ENCODE assay signal across 18 mouse cellular contexts in genomic region chr5:66244043-66244660, GRCm38 (mm10). TPM values are rescaled to one million over a fixed set of nuclear protein-coding genes. Genes with fewer than 3 reads are reported as not detected.
DNase-seq lines count a peak whose midpoint lies in the region; ATAC-seq lines count a peak whose summit lies in the region.
"Had no signal": no experiment of that assay in that cellular context is flagged by ENCODE, and none has a peak within 500 bp of the region (broad histone marks: within the 10 kb centered on the region; RNA-seq: fewer than 3 reads in every experiment).

No protein-coding gene starts in this region.

- no peak overlapping the region for H3K4me2 ChIP-seq in embryonic facial prominence, embryonic 11.5 days (ENCODE audit: low read depth, low read length)
- H3K4me2 ChIP-seq in hindbrain, embryonic 12.5 days (replicated peaks) = no peak overlapping the region
- 0 out of 2 replicates have a peak overlapping the region, but pooled peaks have one; percentile 8 for H3K4me2 ChIP-seq in midbrain, embryonic 15.5 days
- H3K4me2 ChIP-seq: heart, embryonic 15.5 days; intestine, embryonic 15.5 days; liver, embryonic 15.5 days; stomach, embryonic 15.5 days had no signal

- H3K4me1 ChIP-seq in embryonic facial prominence, embryonic 11.5 days (ENCODE audit: control insufficient read depth, insufficient read depth, low read length) = no peaks in the 10 kb centered on the region
- H3K4me1 ChIP-seq in hindbrain, embryonic 12.5 days = peaks cover 11% of the 10 kb centered on the region
- peaks cover 10% of the 10 kb centered on the region for H3K4me1 ChIP-seq in midbrain, embryonic 15.5 days
- H3K4me1 ChIP-seq: heart, embryonic 15.5 days; intestine, embryonic 15.5 days; liver, embryonic 15.5 days; stomach, embryonic 15.5 days had no signal

- H3K4me3 ChIP-seq in embryonic facial prominence, embryonic 11.5 days (ENCODE audit: low read depth, low read length) = no peak overlapping the region
- no peak overlapping the region for H3K4me3 ChIP-seq in hindbrain, embryonic 12.5 days
- no peak overlapping the region for H3K4me3 ChIP-seq in midbrain, embryonic 15.5 days
- H3K4me3 ChIP-seq: heart, embryonic 15.5 days; intestine, embryonic 15.5 days; liver, embryonic 15.5 days; stomach, embryonic 15.5 days had no signal

- H3K9me3 ChIP-seq in embryonic facial prominence, embryonic 11.5 days (replicated peaks; ENCODE audit: control insufficient read depth, low read length) = no peaks in the 10 kb centered on the region
- no peaks in the 10 kb centered on the region for H3K9me3 ChIP-seq in hindbrain, embryonic 12.5 days (replicated peaks)
- H3K9me3 ChIP-seq in midbrain, embryonic 15.5 days = no peaks in the 10 kb centered on the region
- H3K9me3 ChIP-seq: heart, embryonic 15.5 days; intestine, embryonic 15.5 days; liver, embryonic 15.5 days; stomach, embryonic 15.5 days had no signal

- ATAC-seq in embryonic facial prominence, embryonic 11.5 days (replicated peaks; ENCODE audit: insufficient number of reproducible peaks, low FRiP score, low TSS enrichment, low read depth) = no peak
- ATAC-seq in hindbrain, embryonic 12.5 days (ENCODE audit: low FRiP score) = 0 out of 2 replicates have a peak, but pooled peaks have one; percentile 66
- ATAC-seq in midbrain, embryonic 15.5 days (replicated peaks) = peak; percentile 90
- ATAC-seq in megakaryocyte-erythroid progenitor cell, adult 5-6 weeks (replicated peaks; ENCODE audit: low FRiP score, low TSS enrichment, poor library complexity, severe bottlenecking) = no peak
- ATAC-seq: intestine, embryonic 15.5 days had no signal

- H3K27me3 ChIP-seq in embryonic facial prominence, embryonic 11.5 days (ENCODE audit: control insufficient read depth, insufficient read depth, low read length) = no peaks in the 10 kb centered on the region
- H3K27me3 ChIP-seq in hindbrain, embryonic 12.5 days = no peaks in the 10 kb centered on the region
- H3K27me3 ChIP-seq in midbrain, embryonic 15.5 days (replicated peaks) = no peaks in the 10 kb centered on the region
- H3K27me3 ChIP-seq: heart, embryonic 15.5 days; intestine, embryonic 15.5 days; liver, embryonic 15.5 days; stomach, embryonic 15.5 days had no signal

- DNase-seq in brain, adult 2 months (ENCODE audit: low read depth, low spot score) = peak; percentile 28
- DNase-seq in embryonic facial prominence, embryonic 11.5 days (ENCODE audit: low spot score) = peak; percentile 17
- DNase-seq in layer of hippocampus, postnatal 25 days (ENCODE audit: extremely low spot score in 1 of 2, low spot score in 1 of 2) = no peak
- DNase-seq in natural killer cell, adult 2 months (ENCODE audit: low spot score in 2 of 2) = no peak
- no peak for DNase-seq in frontal cortex, postnatal 36 days (ENCODE audit: low spot score in 2 of 2)
- DNase-seq: cerebellum, adult 11 months; kidney, postnatal 25 days; layer of hippocampus, postnatal 36 days; lung, postnatal 4 days; thymus, postnatal 14 days had no signal

- H3K36me3 ChIP-seq in embryonic facial prominence, embryonic 11.5 days (replicated peaks; ENCODE audit: control insufficient read depth, insufficient read depth, low read depth, low read length) = no peaks in the 10 kb centered on the region
- no peaks in the 10 kb centered on the region for H3K36me3 ChIP-seq in hindbrain, embryonic 12.5 days
- no peaks in the 10 kb centered on the region for H3K36me3 ChIP-seq in midbrain, embryonic 15.5 days (replicated peaks)
- H3K36me3 ChIP-seq: heart, embryonic 15.5 days; intestine, embryonic 15.5 days; liver, embryonic 15.5 days; stomach, embryonic 15.5 days had no signal

- H3K27ac ChIP-seq in embryonic facial prominence, embryonic 11.5 days (replicated peaks; ENCODE audit: low read depth, low read length) = no peak overlapping the region
- H3K27ac ChIP-seq in hindbrain, embryonic 12.5 days = peak overlapping the region; percentile 67
- H3K27ac ChIP-seq in midbrain, embryonic 15.5 days = peak overlapping the region; percentile 73
- H3K27ac ChIP-seq: heart, embryonic 15.5 days; intestine, embryonic 15.5 days; liver, embryonic 15.5 days; stomach, embryonic 15.5 days had no signal

- H3K9ac ChIP-seq in embryonic facial prominence, embryonic 11.5 days (replicated peaks; ENCODE audit: low read length) = no peak overlapping the region
- H3K9ac ChIP-seq in hindbrain, embryonic 12.5 days = no peak overlapping the region
- H3K9ac ChIP-seq in midbrain, embryonic 15.5 days = no peak overlapping the region
- H3K9ac ChIP-seq: heart, embryonic 15.5 days; intestine, embryonic 15.5 days; liver, embryonic 15.5 days; stomach, embryonic 15.5 days had no signal

- WGBS in embryonic facial prominence, embryonic 11.5 days = 54% methylated on average over 6 of the region's 6 CpGs
- 48% methylated on average over 6 of the region's 6 CpGs for WGBS in hindbrain, embryonic 12.5 days
- 13% methylated on average over 6 of the region's 6 CpGs for WGBS in midbrain, embryonic 15.5 days

RNA-seq across cellular contexts. Expression of gene Nsun7, which starts 15.5 kb away (rescaled TPM):
- polyA plus RNA-seq in embryonic facial prominence, embryonic 11.5 days (2014; fragmentation: Nextera tagmentation; extraction: Ambion mirVana) = 0.46 and 0.52 TPM in 2 replicates
- 1.8 and 2.0 TPM in 2 replicates for polyA plus RNA-seq in hindbrain, embryonic 12.5 days (2016; fragmentation: Nextera tagmentation; extraction: Ambion mirVana)
- polyA plus RNA-seq in midbrain, embryonic 15.5 days (2015; fragmentation: Nextera tagmentation; extraction: Ambion mirVana) = 2.1 and 2.6 TPM in 2 replicates
- total RNA-seq in layer of hippocampus, postnatal 25 days (2021) = 10 to 100 TPM in 1 of 2 experiments, 1 to 10 TPM in 1; 7.1 to 12.2 TPM
- total RNA-seq in megakaryocyte-erythroid progenitor cell, adult 5-6 weeks (2014; fragmentation: Nextera tagmentation) = not detected in 2 replicates
- not detected in 2 replicates for total RNA-seq in megakaryocyte-erythroid progenitor cell, adult 5-6 weeks (2017)
- total RNA-seq: MEL had no signal
- polyA plus RNA-seq: liver, embryonic 15.5 days had no signal

Comparison
In these comparisons a context has a peak if more than half of its experiments do, and no peak if none do; other contexts are left out.
1. DNase-seq: peak in brain, adult 2 months (single experiment) and embryonic facial prominence, embryonic 11.5 days (single experiment); none in layer of hippocampus, postnatal 25 days (0 of 2), natural killer cell, adult 2 months (0 of 2) and frontal cortex, postnatal 36 days (0 of 2).
2. ATAC-seq: peak in hindbrain, embryonic 12.5 days (single experiment) and midbrain, embryonic 15.5 days (single experiment); none in embryonic facial prominence, embryonic 11.5 days (single experiment) and megakaryocyte-erythroid progenitor cell, adult 5-6 weeks (single experiment).